In genomic region chr19:30295263-30295704, GRCm38 (mm10) we compare ENCODE assay signal across 8 mouse cellular contexts.
DNase-seq lines count a peak whose midpoint lies in the region; ATAC-seq and TF ChIP-seq lines count a peak whose summit lies in the region.

No protein-coding gene starts in this region.

- H3K4me3 ChIP-seq in ES-Bruce4 (ENCODE audit: low read depth, low read length) = no peak overlapping the region
- peak overlapping the region; percentile 5 for H3K4me3 ChIP-seq in forebrain, embryonic 15.5 days
- no peak overlapping the region for H3K4me3 ChIP-seq in kidney, postnatal 0 days (replicated peaks; ENCODE audit: low read depth, low read length)

- no peaks in the 10 kb centered on the region for H3K27me3 ChIP-seq in ES-Bruce4 (ENCODE audit: control insufficient read depth, insufficient read depth, low read length, poor library complexity, severe bottlenecking)
- no peaks in the 10 kb centered on the region for H3K27me3 ChIP-seq in forebrain, embryonic 15.5 days
- no peaks in the 10 kb centered on the region for H3K27me3 ChIP-seq in kidney, postnatal 0 days (ENCODE audit: insufficient read depth, low read length)

- H3K9ac ChIP-seq in ES-Bruce4 (ENCODE audit: low read depth, poor library complexity, severe bottlenecking) = no peak overlapping the region
- no peak overlapping the region for H3K9ac ChIP-seq in forebrain, embryonic 15.5 days (replicated peaks)
- no peak overlapping the region for H3K9ac ChIP-seq in kidney, postnatal 0 days (ENCODE audit: low read depth, low read length)

- peak overlapping the region; percentile 12 for H3K4me2 ChIP-seq in forebrain, embryonic 15.5 days (replicated peaks)
- peak overlapping the region; percentile 30; the same call in 1 of the 2 replicates for H3K4me2 ChIP-seq in kidney, postnatal 0 days (ENCODE audit: low read length)

- no peak for TF ChIP-seq EP300 in ES-Bruce4 (IDR thresholded peaks at IDR 0.05; ENCODE audit: insufficient read depth, low read depth, low read length)

- no peak for TF ChIP-seq POLR2A in ES-Bruce4 (IDR thresholded peaks at IDR 0.05; ENCODE audit: insufficient read depth, low read length)

- peak; percentile 37 for TF ChIP-seq CTCF in ES-Bruce4 (IDR thresholded peaks at IDR 0.05; ENCODE audit: low read depth, low read length)
- TF ChIP-seq CTCF in kidney, postnatal 0 days (IDR thresholded peaks at IDR 0.05; ENCODE audit: low read depth) = peak; percentile 76

- H3K4me1 ChIP-seq in ES-Bruce4 (ENCODE audit: control insufficient read depth, insufficient read depth, low read length) = no peaks in the 10 kb centered on the region
- 0 out of 2 replicates have a peak, but pooled peaks cover 4% of the 10 kb centered on the region for H3K4me1 ChIP-seq in forebrain, embryonic 15.5 days
- H3K4me1 ChIP-seq in kidney, postnatal 0 days (replicated peaks; ENCODE audit: insufficient read depth, low read length) = no peaks in the 10 kb centered on the region

- DNase-seq in cerebellum, postnatal 14 days = peak; percentile 56 to 60
- DNase-seq in cerebellum, adult 11 months = no peak
- peak; percentile 60 for DNase-seq in kidney, postnatal 0 days (ENCODE audit: low spot score)
- peak; percentile 44 for DNase-seq in mesoderm, embryonic 11.5 days (ENCODE audit: low read depth, low spot score)
- DNase-seq in T-cell, adult 2 months (ENCODE audit: low spot score) = no peak

- 35% methylated on average over 15 of the region's 15 CpGs for WGBS in forebrain, embryonic 15.5 days
- 34% methylated on average over 15 of the region's 15 CpGs for WGBS in kidney, postnatal 0 days

- peak; percentile 75; the same call in 1 of the 2 replicates for ATAC-seq in forebrain, embryonic 15.5 days (replicated peaks)
- ATAC-seq in kidney, postnatal 0 days (replicated peaks; ENCODE audit: low FRiP score, low read depth) = no peak
- no peak for ATAC-seq in monocyte, adult 5-6 weeks (replicated peaks; ENCODE audit: insufficient number of reproducible peaks, low FRiP score, low TSS enrichment, poor library complexity, severe bottlenecking)

- no peaks in the 10 kb centered on the region for H3K9me3 ChIP-seq in ES-Bruce4 (replicated peaks; ENCODE audit: control insufficient read depth, insufficient read depth, low read length, poor library complexity, severe bottlenecking)
- no peaks in the 10 kb centered on the region for H3K9me3 ChIP-seq in forebrain, embryonic 15.5 days
- H3K9me3 ChIP-seq in kidney, postnatal 0 days (replicated peaks; ENCODE audit: low read length) = no peaks in the 10 kb centered on the region

- H3K36me3 ChIP-seq in ES-Bruce4 (ENCODE audit: control insufficient read depth, insufficient read depth, low read length, poor library complexity, severe bottlenecking) = no peaks in the 10 kb centered on the region
- H3K36me3 ChIP-seq in forebrain, embryonic 15.5 days = no peaks in the 10 kb centered on the region
- no peaks in the 10 kb centered on the region for H3K36me3 ChIP-seq in kidney, postnatal 0 days (ENCODE audit: insufficient read depth, low read length)

- no peak overlapping the region for H3K27ac ChIP-seq in ES-Bruce4 (ENCODE audit: insufficient read depth, low read length)
- peak overlapping the region; percentile 29 for H3K27ac ChIP-seq in forebrain, embryonic 15.5 days (replicated peaks)
- H3K27ac ChIP-seq in kidney, postnatal 0 days = no peak overlapping the region

Comparison
In these comparisons a context has a peak if more than half of its experiments do, and no peak if none do; other contexts are left out.
1. DNase-seq: peak in cerebellum, postnatal 14 days (2 of 2), kidney, postnatal 0 days (single experiment) and mesoderm, embryonic 11.5 days (single experiment); none in cerebellum, adult 11 months (single experiment) and T-cell, adult 2 months (single experiment).